Mouse (Mus musculus) cerebellum, adult 11-12 months (tissue): ENCODE results near the gene Hist1h2bb.
A peak's percentile ranks its signal among the peaks of the same experiment; 100 is the strongest.
"Not testable (repeated sequence)": the region's sequence is repeated elsewhere in the genome, so short reads cannot be mapped to it uniquely, and the experiment has no call there.

Experiments used
- DNase-seq: peaks from one replicate; pipeline ENCODE4 v3.0.0; 2022

Gene Hist1h2bb

DNA sequence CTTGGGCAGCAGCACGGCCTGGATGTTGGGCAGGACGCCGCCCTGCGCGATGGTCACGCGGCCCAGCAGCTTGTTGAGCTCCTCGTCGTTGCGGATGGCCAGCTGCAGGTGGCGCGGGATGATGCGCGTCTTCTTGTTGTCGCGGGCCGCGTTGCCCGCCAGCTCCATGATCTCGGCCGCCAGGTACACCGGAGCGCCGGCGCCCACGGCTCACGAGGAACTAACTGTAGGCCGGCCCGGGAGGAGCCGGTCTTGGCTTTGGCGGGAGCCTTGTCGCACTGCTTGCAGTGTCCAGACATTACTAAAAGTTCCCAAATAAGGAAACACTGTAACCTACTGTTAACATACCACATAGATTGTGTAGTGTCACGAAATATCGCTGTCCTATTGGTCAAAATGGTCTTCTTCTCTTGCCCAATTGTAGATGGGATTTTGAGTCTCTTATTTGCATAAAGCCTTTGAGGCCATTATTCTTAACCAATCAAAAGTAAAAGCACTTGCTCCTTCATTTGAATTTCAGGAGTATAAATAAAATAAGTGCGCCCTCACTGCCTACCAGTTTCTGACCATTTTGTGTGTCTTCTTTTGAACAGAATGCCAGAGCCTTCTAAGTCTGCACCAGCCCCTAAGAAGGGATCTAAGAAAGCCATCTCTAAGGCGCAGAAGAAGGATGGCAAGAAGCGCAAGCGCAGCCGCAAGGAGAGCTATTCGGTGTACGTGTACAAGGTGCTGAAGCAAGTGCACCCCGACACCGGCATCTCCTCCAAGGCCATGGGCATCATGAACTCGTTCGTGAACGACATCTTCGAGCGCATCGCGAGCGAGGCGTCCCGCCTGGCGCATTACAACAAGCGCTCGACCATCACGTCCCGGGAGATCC lies at the start of gene Hist1h2bb:
Gene Hist1h2bb (plus strand): TSS at position 534 of the 880 bp plus-strand sequence.
- peak; percentile 81 for DNase-seq

DNA sequence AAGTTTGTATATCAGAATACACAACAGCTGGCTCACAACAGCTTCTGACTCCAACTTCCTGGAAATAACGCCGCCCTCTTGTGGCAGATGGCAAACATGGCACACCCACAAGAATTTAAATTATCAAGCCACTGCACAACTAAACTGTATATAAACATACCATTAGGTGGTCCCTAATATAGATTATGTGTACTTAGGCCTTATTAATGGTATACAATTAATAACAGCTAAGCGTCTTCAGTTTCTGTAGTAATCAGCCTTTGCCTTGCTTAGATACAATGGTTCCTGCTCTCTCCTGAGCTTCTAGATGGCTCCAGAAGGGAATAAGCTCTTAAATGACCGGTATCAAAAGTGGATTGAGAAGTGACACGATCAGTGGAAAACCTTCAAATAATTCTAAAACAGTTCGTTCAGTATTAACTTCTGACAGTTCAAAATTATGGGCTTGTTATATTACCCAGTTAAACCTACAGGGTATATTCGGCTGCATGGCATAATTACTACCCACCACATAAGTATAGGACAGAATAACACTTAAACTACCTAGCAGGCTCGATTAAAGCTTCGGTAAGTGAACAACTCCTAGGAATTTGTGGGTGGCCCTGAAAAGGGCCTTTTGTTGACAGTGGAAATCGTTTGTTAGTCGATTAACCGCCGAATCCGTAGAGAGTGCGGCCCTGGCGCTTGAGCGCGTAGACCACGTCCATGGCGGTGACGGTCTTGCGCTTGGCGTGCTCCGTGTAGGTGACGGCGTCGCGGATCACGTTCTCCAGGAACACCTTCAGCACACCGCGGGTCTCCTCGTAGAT lies 48.8 kb upstream of the Hist1h2bb start:
- DNase-seq = no peak

- DNase-seq = peak; percentile 98
Measured at GRCm38 (mm10) chr13:23698300-23698693, 48.2 kb upstream of the Hist1h2bb start, which contains the start of gene Hist1h4c. Gene Hist1h4c, minus strand, starts transcription at chr13:23698454.

GRCm38 (mm10) chr13:23698996-23699395 lies 47.5 kb upstream of the Hist1h2bb start:
- DNase-seq = no peak

GRCm38 (mm10) chr13:23699767-23700166 lies 46.8 kb upstream of the Hist1h2bb start:
- no peak for DNase-seq

DNA sequence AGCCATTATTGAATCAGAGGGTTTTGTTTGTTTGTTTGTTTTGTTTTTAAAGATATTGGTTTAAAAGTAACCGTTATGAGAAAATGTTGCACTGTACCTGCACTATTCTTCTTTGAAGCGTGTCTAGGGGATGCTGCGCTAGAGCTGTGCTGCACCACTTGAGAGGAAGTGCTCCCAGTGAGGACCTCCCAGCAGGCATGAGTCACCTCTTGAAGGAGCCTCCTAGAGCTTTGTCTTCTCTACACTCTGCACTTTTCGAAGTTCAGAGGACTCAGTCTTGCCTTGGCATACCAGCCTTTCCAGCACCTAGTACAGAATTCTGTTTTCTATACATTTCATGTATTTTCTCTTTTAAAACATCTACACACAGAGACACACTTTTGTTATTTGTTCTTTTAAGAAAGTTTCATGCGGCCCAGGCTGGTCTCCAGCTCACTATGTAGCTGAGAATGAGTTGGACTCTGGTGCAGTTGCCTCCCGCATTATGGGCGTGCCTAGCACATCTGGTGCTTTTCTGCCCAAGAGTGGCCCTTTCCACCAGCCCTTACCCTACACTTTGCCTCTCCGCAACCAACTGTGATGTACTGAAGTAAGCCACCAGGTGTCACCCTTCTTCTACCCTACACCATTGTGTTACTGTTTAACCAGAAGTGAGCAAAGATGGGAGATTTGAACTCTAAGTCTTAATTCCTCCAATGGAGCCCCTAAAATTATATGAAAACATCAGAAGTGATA lies 45.6 kb upstream of the Hist1h2bb start:
- peak; percentile 55 for DNase-seq

- no peak for DNase-seq
Measured at GRCm38 (mm10) chr13:23702220-23702619, 44.3 kb upstream of the Hist1h2bb start.

- DNase-seq = not testable (repeated sequence)
Measured at GRCm38 (mm10) chr13:23702801-23703200, 43.7 kb upstream of the Hist1h2bb start.

DNA sequence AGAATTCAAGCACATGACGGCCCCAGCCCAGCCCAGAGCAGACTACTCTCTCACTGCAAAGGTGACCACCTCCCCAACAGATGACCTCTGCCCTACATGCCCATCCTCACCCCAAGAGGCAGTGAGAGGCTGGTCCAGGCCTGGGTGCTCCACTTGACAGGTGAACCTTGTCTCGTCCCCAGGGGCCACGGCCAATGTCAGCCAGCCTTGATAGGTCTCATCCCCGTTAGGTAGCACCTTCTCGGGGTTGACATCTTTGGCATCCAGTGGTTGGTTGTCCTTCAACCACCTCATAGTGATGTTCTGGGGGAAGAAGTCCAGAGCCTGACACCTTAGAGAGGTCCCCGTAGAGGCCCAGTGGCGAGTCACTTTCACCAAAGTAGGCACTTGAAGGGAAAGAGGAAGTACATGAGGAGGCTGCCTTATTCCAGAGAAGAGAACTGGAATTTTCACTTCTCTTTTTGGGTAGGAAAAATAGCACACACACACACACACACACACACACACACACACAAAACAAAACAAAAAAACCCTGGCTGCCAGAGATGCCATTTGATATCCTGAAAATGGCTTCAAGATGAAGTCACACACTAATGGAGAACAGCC lies 40.7 kb upstream of the Hist1h2bb start:
- DNase-seq = no peak

DNA sequence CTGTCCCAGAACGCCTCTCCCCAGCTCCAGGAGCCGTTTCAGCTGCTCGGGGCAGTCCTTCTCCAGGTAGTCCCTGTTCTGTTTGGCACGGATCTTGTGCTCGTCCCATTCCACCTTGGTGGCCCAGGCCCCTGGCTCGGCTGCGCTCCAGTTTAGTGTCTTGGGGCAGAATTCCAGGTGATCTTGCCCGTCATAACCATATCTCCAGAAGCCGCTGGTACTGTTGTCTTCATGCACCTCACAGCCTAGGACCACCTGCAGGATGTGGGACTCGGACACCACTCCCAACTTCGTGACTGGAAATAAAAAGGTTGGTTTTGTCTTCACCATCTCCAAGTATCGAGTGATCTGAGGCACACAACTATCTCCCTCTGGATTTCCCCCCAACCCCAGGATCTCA lies 39.8 kb upstream of the Hist1h2bb start:
- DNase-seq = no peak

DNA sequence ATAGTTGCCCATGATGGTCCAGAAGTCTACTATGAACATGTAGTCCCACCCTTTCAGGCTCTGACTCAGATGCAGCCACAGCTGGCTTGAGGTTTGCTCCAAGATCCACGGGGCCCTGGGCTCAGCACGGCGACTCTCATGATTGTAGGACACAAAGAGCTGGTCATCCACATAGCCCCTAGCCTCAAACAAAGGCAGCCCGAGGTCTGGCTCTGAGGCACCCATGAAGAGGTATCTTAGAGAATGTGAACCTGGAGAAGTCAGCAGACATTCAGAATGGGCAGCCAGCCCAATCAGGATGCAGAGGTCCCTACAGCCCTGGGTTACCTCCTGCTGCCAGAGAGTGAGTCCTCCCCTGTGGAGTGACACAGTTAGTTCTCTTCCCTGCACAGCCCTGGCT lies 38.5 kb upstream of the Hist1h2bb start:
- DNase-seq = no peak

- DNase-seq = no peak
Measured at GRCm38 (mm10) chr13:23708654-23709053, 37.9 kb upstream of the Hist1h2bb start.

DNA sequence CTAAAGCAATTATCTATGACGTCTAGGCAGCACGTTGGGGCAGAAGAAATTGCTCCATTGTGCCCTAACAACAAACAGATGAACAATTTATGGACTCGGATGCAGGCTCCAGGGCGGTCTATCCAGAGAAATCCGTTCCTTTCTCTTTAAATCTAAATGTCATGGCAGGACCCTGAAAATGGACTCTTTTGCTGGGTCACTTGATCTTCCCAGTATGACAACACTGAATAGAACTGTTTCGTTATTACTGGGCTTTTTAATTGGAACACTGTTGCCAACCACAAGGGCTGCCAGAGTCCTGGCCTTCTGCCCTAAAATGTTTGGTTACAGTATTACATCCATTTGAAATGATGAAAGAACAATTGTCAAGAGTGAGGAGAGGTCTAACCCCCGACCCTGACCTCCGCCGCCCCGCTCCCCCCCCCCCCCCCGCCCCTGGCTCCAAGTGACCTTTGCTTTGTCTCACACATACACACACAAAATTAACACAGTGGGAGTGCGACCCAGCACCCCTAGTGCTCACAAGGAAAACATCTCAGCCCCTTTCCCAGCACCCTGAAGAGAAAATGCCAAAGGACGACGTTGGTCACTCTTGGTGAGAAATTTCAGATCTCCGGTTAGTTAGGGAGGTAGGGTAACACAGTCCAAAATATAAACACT lies 36.7 kb upstream of the Hist1h2bb start:
- DNase-seq = no peak

DNA sequence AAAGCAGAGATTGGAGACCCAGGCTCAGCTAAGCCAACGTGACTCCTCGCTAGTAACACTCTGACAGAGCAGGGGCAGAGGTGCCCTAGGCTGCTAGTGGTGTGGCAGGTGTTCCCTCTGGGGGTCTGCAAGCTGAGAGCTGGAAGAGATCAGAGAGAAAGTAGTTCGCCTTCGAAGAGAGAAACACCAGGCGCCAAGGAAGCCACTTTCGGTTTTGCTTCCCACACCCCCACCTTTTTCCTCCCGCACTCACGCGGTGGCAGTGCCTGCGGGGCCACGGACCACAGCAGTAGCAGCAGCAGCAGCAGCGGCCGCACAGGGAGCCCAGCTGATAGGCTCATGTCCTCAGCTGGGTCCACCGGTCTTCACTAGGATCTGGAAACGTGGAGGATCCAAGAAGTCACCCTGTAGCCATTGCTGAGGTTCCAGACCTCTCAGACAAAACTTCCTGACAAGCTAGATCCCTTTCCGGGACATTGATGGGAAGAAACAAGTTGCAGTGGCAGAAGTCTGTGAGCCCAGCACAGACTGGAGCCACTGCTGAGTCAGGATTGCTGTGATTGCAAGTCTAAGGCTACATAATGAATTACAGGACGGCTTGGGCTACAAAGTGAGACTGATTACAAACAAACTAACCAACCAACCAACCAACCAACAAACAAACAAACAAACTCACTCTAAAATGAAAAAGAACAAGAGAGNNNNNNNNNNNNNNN lies 36.0 kb upstream of the Hist1h2bb start, which contains the start of gene Hfe:
Gene Hfe (minus strand): TSS at position 481 of the 716 bp plus-strand sequence.
- DNase-seq = no peak

- no peak for DNase-seq
Measured at GRCm38 (mm10) chr13:23716261-23717042, 30.1 kb upstream of the Hist1h2bb start.

DNA sequence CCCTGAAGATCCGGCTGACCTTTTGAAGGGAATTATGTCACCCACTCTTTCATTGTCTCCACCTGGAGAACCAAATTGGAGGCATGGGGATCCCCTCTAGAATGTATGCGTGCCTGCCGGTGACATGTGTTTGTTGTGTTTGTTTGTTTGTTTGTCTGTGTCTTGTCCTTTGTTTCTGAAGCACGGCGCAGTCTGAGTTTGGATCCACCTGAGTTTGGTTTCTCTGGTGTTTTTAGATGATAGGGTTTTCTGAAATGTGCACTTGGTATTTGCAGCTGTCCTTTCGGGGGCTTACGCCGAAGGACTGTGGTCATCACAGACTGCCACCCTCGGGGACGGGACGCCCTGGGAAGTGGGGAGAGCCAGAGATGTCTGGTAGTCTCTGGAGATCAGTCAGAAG lies 29.4 kb upstream of the Hist1h2bb start:
- no peak for DNase-seq

- DNase-seq = not testable (repeated sequence)
Measured at GRCm38 (mm10) chr13:23717593-23718245, 28.8 kb upstream of the Hist1h2bb start.

DNA sequence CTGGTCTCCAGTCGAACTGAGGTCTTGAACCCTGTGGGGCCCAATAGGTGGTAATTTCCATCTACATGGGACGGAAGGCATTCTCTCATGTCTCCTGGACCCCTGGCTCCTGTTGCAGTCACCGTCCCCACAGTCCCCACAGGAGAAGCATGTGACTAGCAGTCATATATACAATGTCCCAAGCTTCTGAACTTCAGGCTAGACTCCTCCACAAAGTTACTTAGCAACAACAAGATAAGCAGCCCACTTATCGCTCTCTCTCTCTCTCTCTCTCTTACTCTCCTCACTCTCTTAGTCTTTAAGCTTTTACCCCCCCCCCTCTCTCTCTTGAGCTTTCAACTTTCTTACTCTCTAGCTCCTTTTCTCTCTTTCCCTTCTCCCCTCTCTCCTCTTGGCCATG lies 22.3 kb upstream of the Hist1h2bb start:
- no peak for DNase-seq

GRCm38 (mm10) chr13:23725213-23725612 lies 21.3 kb upstream of the Hist1h2bb start:
- DNase-seq = no peak
